Mouse (Mus musculus) inflammation-experienced regulatory T-cells, adult 6 months (primary cell): Measurements from ENCODE around the gene Eif3l. TPM values are rescaled to one million over a fixed set of nuclear protein-coding genes. Genes with fewer than 3 reads are reported as not detected.

Experiments
- ATAC-seq: one replicate; pipeline ENCODE4 v1.8.0; 2017
- polyA plus RNA-seq, 3 experiments: library from polyadenylated mRNA; unstranded; fragments of 100-300 nt; shearing (Covaris generic); gene quantifications; one replicate each; pipeline ENCODE4 v1.2.1; 2017

The Eif3l gene
- polyA plus RNA-seq, 3 experiments from 2014 or later = 224 to 286 (median 240) TPM

- no peak for ATAC-seq
These were observed 49.4 kb downstream of the Eif3l start for GRCm38 (mm10) chr15:79124331-79124875.

- ATAC-seq = peak; percentile 38
These were observed 51.4 kb downstream of the Eif3l start for GRCm38 (mm10) chr15:79126217-79126932.

GRCm38 (mm10) chr15:79127101-79127500 is 52.1 kb downstream of the Eif3l start:
- no peak for ATAC-seq

GRCm38 (mm10) chr15:79128208-79128607 is 53.2 kb downstream of the Eif3l start:
- ATAC-seq = no peak

- ATAC-seq = no peak
These were observed 54.3 kb downstream of the Eif3l start for GRCm38 (mm10) chr15:79129311-79129710.

- no peak for ATAC-seq
These were observed 55.8 kb downstream of the Eif3l start for GRCm38 (mm10) chr15:79130782-79131181.

- no peak for ATAC-seq
These were observed 56.5 kb downstream of the Eif3l start for GRCm38 (mm10) chr15:79131442-79131841.

GRCm38 (mm10) chr15:79133191-79133661 is 58.2 kb downstream of the Eif3l start:
- ATAC-seq = no peak

- ATAC-seq = no peak
These were observed 59.7 kb downstream of the Eif3l start for GRCm38 (mm10) chr15:79134496-79135270.

- ATAC-seq = no peak
These were observed 60.4 kb downstream of the Eif3l start for GRCm38 (mm10) chr15:79135332-79135731.

- ATAC-seq = no peak
These were observed 61.0 kb downstream of the Eif3l start for GRCm38 (mm10) chr15:79135783-79136575.

GRCm38 (mm10) chr15:79139640-79140039 is 64.7 kb downstream of the Eif3l start:
- ATAC-seq = peak; percentile 16

GRCm38 (mm10) chr15:79140866-79141565 is 66.0 kb downstream of the Eif3l start, which contains the start of the genes Polr2f and 1700088E04Rik:
Gene Polr2f, plus strand, starts transcription at chr15:79141009.
Gene 1700088E04Rik, minus strand, starts transcription at chr15:79141253.
- peak; percentile 86 for ATAC-seq

GRCm38 (mm10) chr15:79141566-79141917 is 66.6 kb downstream of the Eif3l start:
- ATAC-seq = peak; percentile 23

GRCm38 (mm10) chr15:79143316-79143715 is 68.3 kb downstream of the Eif3l start:
- ATAC-seq = no peak

Other genes with a start within 250 kb of the Eif3l start
- gene Cdc42ep1, start 232.6 kb upstream of the Eif3l start, polyA plus RNA-seq = not detected
- gene Lgals2, start 219.7 kb upstream of the Eif3l start, polyA plus RNA-seq = not detected
- gene Gga1, start 198.0 kb upstream of the Eif3l start, polyA plus RNA-seq = 10 to 100 TPM; 11.9 to 22.5 (median 16.1) TPM
- gene Gm49510, start 175.5 kb upstream of the Eif3l start, polyA plus RNA-seq = not detected
- gene Sh3bp1, start 175.4 kb upstream of the Eif3l start, polyA plus RNA-seq = 10 to 100 TPM; 49.5 to 72.6 (median 52.6) TPM
- 1 to 10 TPM in 2 of 3 experiments, under 1 TPM in 1; 0.94 to 3.8 (median 3.3) TPM for gene Pdxp, start 161.3 kb upstream of the Eif3l start, polyA plus RNA-seq
- gene Lgals1, start 148.5 kb upstream of the Eif3l start, polyA plus RNA-seq = 1,000 to 10,000 TPM in 1 of 3 experiments, 100 to 1,000 TPM in 2; 309 to 2,729 (median 443) TPM
- 10 to 100 TPM; 38.8 to 53.8 (median 51.1) TPM for gene Nol12, start 140.2 kb upstream of the Eif3l start, polyA plus RNA-seq
- gene Triobp, start 127.5 kb upstream of the Eif3l start, polyA plus RNA-seq = 10 to 100 TPM; 14.8 to 27.1 (median 20.3) TPM
- gene H1f0, start 46.7 kb upstream of the Eif3l start, polyA plus RNA-seq = 10 to 100 TPM; 31.0 to 52.3 (median 36.9) TPM
- not detected for gene Galr3, start 33.3 kb upstream of the Eif3l start, polyA plus RNA-seq
- gene Ankrd54, start 12.3 kb upstream of the Eif3l start, polyA plus RNA-seq = 10 to 100 TPM in 1 of 3 experiments, 1 to 10 TPM in 2; 5.5 to 10.8 (median 9.2) TPM
- 10 to 100 TPM in 2 of 3 experiments, 1 to 10 TPM in 1; 7.0 to 20.8 (median 13.3) TPM for gene Micall1, start 33.7 kb downstream of the Eif3l start, polyA plus RNA-seq
- 100 to 1,000 TPM; 109 to 122 (median 116) TPM for gene Polr2f, start 65.8 kb downstream of the Eif3l start, polyA plus RNA-seq
- 1 to 10 TPM; 5.4 to 7.1 (median 5.9) TPM for gene 1700088E04Rik, start 66.1 kb downstream of the Eif3l start, polyA plus RNA-seq
- gene Sox10, start 90.1 kb downstream of the Eif3l start, polyA plus RNA-seq = not detected
- 1 to 10 TPM; 6.6 to 8.4 (median 8.3) TPM for gene Pick1, start 154.0 kb downstream of the Eif3l start, polyA plus RNA-seq
- gene Gm49486, start 154.2 kb downstream of the Eif3l start, polyA plus RNA-seq = not detected
- gene Slc16a8, start 179.6 kb downstream of the Eif3l start, polyA plus RNA-seq = not detected
- gene Baiap2l2, start 210.4 kb downstream of the Eif3l start, polyA plus RNA-seq = 1 to 10 TPM in 1 of 3 experiments, under 1 TPM in 1, not detected in 1; 0.21 to 1.6 TPM